Mouse (Mus musculus) urinary bladder, postnatal 25 days (tissue): ENCODE measurements at regions not wholly inside any gene's neighbourhood (a gene's known extent, or its start where the extent isn't known, plus 50 kb on each side); places are given as distances from the start of the nearest gene placed in this dataset.
A peak's percentile ranks its signal among the peaks of the same experiment; 100 is the strongest.

Experiments
- DNase-seq: peaks from one replicate; pipeline ENCODE4 v3.0.0; 2022; ENCODE audit warnings: low spot score

DNA sequence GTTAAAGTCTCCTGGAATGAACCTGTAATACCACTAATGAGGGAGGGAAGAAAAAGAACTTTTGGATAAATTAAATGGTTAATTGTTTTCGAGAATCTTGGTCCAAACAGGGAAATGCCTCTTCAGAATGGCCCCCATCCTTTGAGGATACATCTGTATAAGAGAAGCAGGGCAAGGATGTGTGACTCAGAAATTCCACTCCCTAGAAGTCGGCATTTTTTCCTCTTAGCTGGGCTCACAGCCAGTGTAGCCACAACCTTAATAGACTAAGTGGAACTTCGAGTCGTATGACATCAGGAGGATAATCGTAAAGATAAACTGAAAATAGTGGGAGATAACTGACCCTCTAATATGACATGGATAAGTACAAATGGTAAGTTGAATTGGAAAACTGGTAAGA is 56.1 kb upstream of the Cav2 start:
- DNase-seq: peak; percentile 13

DNA sequence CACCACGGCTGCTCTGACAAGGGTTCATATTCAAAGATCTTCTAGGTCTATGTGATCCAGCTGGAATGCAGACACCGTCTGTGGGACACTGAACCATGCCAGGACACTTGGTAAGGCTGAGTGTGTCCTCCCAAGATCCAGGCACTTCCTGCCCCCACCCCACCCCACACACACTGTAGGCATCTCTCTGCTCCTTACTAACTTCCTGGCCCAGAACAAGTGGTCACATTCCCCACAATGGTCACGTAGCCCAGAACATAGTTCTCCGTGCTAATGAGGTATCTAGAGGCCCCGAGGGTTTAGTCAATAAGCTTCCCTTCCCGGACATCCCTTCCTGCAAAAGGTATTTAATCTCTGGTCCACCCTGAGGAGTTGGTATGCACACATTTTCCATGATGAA is 54.5 kb upstream of the Cav2 start:
- DNase-seq: no peak
